Mouse (Mus musculus) heart, embryonic 16.5 days (tissue): Measurements from ENCODE around the gene Lrrc3b. TPM values are rescaled to one million over a fixed set of nuclear protein-coding genes. Genes with fewer than 3 reads are reported as not detected.

Source experiments
- ATAC-seq: fragments of 200-750 bp; cut with Nextera tagmentation; replicated peaks from 2 replicates; pipeline ENCODE4 v1.8.0; 2017; ENCODE audit warnings: moderate number of reproducible peaks; ENCODE audit not compliant: insufficient read depth, low FRiP score; ENCODE audit errors: extremely low read depth
- H3K27ac ChIP-seq: fragments of 300-500 bp; sonication (generic); 2 replicates; pipeline ENCODE4 v1.5.1; 2014; ENCODE audit warnings: mild to moderate bottlenecking, low read length, control low read depth, moderate library complexity
- H3K27me3 ChIP-seq: fragments of 300-500 bp; sonication (generic); 2 replicates; pipeline ENCODE4 v1.6.1; 2014; ENCODE audit warnings: low read length, mixed read lengths; ENCODE audit not compliant: control insufficient read depth, insufficient read depth
- H3K36me3 ChIP-seq: fragments of 300-500 bp; sonication (generic); 2 replicates; pipeline ENCODE4 v1.6.1; 2014; ENCODE audit not compliant: control insufficient read depth, insufficient read depth
- H3K4me1 ChIP-seq: fragments of 300-500 bp; sonication (generic); 2 replicates; pipeline ENCODE4 v1.6.1; 2014; ENCODE audit warnings: low read length, mixed read lengths; ENCODE audit not compliant: control insufficient read depth, insufficient read depth
- H3K4me2 ChIP-seq: fragments of 300-500 bp; sonication (generic); 2 replicates; pipeline ENCODE4 v1.6.1; 2014; ENCODE audit warnings: low read depth, mild to moderate bottlenecking, control low read depth, low read length
- H3K4me3 ChIP-seq: fragments of 300-500 bp; sonication (generic); 2 replicates; pipeline ENCODE4 v1.5.1; 2014; ENCODE audit warnings: mild to moderate bottlenecking, control low read depth, low read length
- H3K9ac ChIP-seq: fragments of 300-500 bp; sonication (generic); 2 replicates; pipeline ENCODE4 v1.6.1; 2014; ENCODE audit warnings: low read length, control low read depth
- H3K9me3 ChIP-seq: fragments of 300-500 bp; sonication (generic); replicated peaks from 2 replicates; pipeline ENCODE4 v1.6.1; 2016; ENCODE audit warnings: low read length; ENCODE audit not compliant: control insufficient read depth
- WGBS: fragments of 180-500 bp; shearing (Covaris S2); extraction: QIAGEN DNeasy Blood & Tissue Kit; methylation state at CpG from one replicate; pipeline ENCODE4 v1.1.7; 2014; 5-methylcytosine and 5-hydroxymethylcytosine counted together
- polyA plus RNA-seq: library from polyadenylated mRNA; unstranded; fragments of >200 nt; fragmentation: Nextera tagmentation; extraction: Ambion mirVana; gene quantifications from 2 replicates; pipeline ENCODE4 v1.2.1, GENCODE M21; 2015

Lrrc3b gene
- polyA plus RNA-seq, 1 experiment from 2014 or later, result 12.6 TPM

DNA sequence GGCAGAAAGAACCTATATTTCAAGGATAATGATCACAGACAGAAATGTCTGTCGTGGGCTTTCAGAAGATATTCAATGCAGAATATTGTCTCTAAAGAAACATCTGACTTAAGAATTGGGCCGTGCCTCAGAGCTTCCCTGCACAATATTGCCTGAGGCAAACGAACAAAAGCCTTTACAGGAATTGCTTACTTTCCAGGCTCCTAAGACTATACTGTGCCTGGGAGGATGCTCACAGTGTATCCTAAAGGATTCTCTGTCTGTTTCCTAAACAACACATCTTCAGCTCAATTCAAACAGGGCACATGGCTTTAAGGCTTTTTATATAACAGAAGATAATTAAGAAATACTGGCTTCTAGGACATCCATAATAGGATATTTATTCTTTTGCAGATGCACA, 79.7 kb downstream of the Lrrc3b start:
- no peaks in the 10 kb centered on the region for H3K36me3 ChIP-seq
- ATAC-seq, result no peak
- H3K9ac ChIP-seq, result no peak overlapping the region
- no peak overlapping the region for H3K4me2 ChIP-seq
- no peak overlapping the region for H3K27ac ChIP-seq
- no peaks in the 10 kb centered on the region for H3K9me3 ChIP-seq
- no peak overlapping the region for H3K4me3 ChIP-seq
- WGBS, result 80% methylated on average over 3 of the region's 3 CpGs
- no peaks in the 10 kb centered on the region for H3K27me3 ChIP-seq
- 0 out of 2 replicates have a peak, but pooled peaks cover 3% of the 10 kb centered on the region for H3K4me1 ChIP-seq

DNA sequence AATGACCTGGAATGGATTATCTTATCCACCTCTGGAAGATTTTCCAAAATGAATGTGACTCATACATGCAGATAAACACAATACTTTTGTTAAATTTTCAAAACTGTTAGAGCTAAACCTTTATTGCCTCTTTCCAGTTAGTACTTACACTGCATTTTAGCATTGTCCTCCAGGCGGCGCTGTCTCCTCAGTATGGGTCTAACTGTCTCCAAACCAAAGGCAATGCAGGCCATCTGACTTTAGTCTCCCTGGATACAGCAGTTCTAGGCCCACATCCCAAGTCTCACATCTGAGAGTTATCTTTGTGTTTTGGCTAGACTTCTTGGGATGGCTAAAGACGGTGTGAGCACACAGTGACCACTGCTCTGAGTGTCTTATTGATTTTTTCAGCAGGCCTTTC, 83.3 kb downstream of the Lrrc3b start:
- Histone ChIP-seq H3K9ac (no peak overlapping the region), H3K4me3 (no peak overlapping the region), H3K4me1 (0 out of 2 replicates have a peak, but pooled peaks cover 3% of the 10 kb centered on the region), H3K9me3 (no peaks in the 10 kb centered on the region), H3K36me3 (no peaks in the 10 kb centered on the region), H3K27ac (no peak overlapping the region), H3K4me2 (no peak overlapping the region), H3K27me3 (no peaks in the 10 kb centered on the region)
- no peak for ATAC-seq
- 19% methylated on average over 3 of the region's 3 CpGs for WGBS

DNA sequence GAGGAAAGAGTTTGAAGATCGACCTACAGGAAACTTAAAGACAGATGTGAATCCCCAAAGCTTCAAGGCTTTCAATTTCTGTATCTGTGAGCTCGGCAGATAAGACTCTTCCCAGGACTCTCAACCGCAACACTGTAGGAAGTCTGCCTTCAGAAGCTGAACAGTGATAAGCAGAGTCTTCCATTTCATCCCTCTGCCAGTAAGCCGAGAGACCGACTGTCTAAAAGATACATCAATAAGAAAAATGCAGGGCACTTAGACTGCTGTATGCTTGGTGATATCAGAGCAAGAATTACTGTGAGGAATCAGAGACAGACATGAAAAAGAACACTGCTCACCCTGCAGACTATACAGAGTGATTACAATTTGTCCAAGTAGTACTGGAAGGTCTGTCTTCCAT, 84.5 kb downstream of the Lrrc3b start:
- H3K36me3 ChIP-seq, result no peaks in the 10 kb centered on the region
- H3K9ac ChIP-seq, result no peak overlapping the region
- no peak overlapping the region for H3K27ac ChIP-seq
- H3K27me3 ChIP-seq, result no peaks in the 10 kb centered on the region
- H3K4me1 ChIP-seq, result 0 out of 2 replicates have a peak, but pooled peaks cover 3% of the 10 kb centered on the region
- H3K4me3 ChIP-seq, result no peak overlapping the region
- H3K9me3 ChIP-seq, result no peaks in the 10 kb centered on the region
- WGBS, result 13% methylated on average over 5 of the region's 5 CpGs
- no peak for ATAC-seq
- no peak overlapping the region for H3K4me2 ChIP-seq

DNA sequence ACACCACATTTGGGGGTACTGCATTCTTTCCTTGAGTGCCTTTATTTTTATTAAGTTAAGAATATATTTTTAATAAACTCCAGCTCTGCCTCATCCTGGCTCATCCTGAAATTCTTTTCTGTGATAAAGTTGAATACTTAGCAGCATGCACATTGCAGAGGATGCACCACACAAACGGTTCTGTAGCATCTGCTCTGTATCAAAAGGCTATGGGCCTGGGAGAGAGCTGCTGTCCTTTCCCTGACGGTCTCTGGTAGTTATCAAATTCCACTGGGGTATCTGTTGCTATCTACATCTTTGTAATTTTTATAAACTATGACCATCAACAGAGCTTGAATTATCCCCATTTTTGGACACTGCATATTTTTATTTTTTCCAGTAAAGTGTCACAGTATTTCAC, 105.7 kb downstream of the Lrrc3b start:
- Histone ChIP-seq H3K4me1 (no peaks in the 10 kb centered on the region), H3K4me3 (no peak overlapping the region), H3K9me3 (no peaks in the 10 kb centered on the region), H3K9ac (no peak overlapping the region), H3K4me2 (no peak overlapping the region), H3K27me3 (no peaks in the 10 kb centered on the region), H3K27ac (no peak overlapping the region), H3K36me3 (no peaks in the 10 kb centered on the region)
- ATAC-seq, result no peak
- WGBS, result 36% methylated on average over 2 of the region's 2 CpGs

DNA sequence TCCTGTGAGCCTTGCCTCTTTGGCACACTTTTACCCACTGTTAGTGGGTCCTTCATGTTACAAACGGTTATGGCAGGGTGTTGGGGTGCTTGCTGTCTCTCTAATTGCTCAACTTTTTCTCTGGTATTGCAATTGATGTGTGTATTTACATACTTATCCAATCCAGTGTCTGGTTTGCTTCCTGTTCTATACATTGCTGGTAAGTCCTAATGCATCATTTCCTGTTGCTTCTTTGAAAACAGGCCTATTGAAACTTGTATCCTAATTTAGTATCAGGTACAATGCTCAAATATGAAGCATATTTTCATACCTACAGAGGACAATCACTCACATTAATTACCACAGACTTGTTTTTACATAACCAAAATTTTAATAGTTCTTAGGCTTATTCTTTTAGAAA, 107.4 kb downstream of the Lrrc3b start:
- Histone ChIP-seq H3K4me2 (no peak overlapping the region), H3K4me1 (no peaks in the 10 kb centered on the region), H3K9ac (no peak overlapping the region), H3K4me3 (no peak overlapping the region), H3K9me3 (no peaks in the 10 kb centered on the region), H3K27ac (no peak overlapping the region), H3K27me3 (no peaks in the 10 kb centered on the region), H3K36me3 (no peaks in the 10 kb centered on the region)
- ATAC-seq, result no peak
- WGBS, result 31% methylated on average over 1 of the region's 1 CpGs

DNA sequence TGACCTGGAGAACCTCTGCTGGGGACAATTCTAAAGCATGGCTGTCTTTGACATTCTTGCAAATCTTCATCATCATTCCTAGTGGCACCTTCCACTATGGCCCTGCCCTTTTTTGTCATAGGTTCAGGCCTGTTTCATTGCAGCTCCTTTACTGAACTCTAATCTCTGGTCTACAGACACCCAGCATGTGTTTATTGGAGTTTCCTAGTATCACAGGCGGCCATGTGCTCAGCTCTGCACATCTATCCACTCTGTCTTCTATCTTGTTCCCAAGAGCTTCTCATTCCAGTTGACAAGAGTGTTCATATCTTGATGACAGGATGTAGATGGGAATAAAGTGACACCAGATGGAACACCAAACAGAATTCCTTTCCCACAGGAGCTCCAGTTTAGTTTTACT, 108.6 kb downstream of the Lrrc3b start:
- H3K4me1 ChIP-seq, result no peaks in the 10 kb centered on the region
- H3K36me3 ChIP-seq, result no peaks in the 10 kb centered on the region
- WGBS, result 59% methylated on average over 1 of the region's 1 CpGs
- no peak overlapping the region for H3K4me3 ChIP-seq
- no peak overlapping the region for H3K4me2 ChIP-seq
- H3K9me3 ChIP-seq, result no peaks in the 10 kb centered on the region
- H3K27ac ChIP-seq, result no peak overlapping the region
- H3K27me3 ChIP-seq, result no peaks in the 10 kb centered on the region
- no peak overlapping the region for H3K9ac ChIP-seq
- no peak for ATAC-seq

DNA sequence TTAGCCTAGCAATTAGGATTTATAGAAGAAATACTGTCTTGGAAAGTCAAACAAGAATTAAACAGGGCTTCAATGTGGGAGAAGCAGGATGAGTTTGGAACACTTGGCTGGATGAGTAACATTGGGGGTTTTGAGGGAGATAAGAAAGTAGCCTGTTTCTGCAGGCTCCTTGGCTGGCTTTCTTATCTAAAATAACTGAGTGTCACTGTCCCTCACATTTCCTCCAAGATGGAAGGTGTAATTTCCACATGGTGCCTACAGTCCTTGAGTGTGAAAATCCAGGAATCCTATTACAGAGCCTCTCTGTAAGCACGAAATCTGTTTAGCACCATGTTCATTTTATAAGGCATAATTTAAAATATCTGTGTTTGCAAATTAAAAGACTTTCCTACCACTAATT, 112.9 kb downstream of the Lrrc3b start:
- no peak for ATAC-seq
- H3K27ac ChIP-seq, result no peak overlapping the region
- H3K4me1 ChIP-seq, result no peaks in the 10 kb centered on the region
- H3K9ac ChIP-seq, result no peak overlapping the region
- no peak overlapping the region for H3K4me2 ChIP-seq
- H3K27me3 ChIP-seq, result no peaks in the 10 kb centered on the region
- no peaks in the 10 kb centered on the region for H3K9me3 ChIP-seq
- no peaks in the 10 kb centered on the region for H3K36me3 ChIP-seq
- WGBS, result 79% methylated on average over 1 of the region's 1 CpGs
- H3K4me3 ChIP-seq, result no peak overlapping the region

DNA sequence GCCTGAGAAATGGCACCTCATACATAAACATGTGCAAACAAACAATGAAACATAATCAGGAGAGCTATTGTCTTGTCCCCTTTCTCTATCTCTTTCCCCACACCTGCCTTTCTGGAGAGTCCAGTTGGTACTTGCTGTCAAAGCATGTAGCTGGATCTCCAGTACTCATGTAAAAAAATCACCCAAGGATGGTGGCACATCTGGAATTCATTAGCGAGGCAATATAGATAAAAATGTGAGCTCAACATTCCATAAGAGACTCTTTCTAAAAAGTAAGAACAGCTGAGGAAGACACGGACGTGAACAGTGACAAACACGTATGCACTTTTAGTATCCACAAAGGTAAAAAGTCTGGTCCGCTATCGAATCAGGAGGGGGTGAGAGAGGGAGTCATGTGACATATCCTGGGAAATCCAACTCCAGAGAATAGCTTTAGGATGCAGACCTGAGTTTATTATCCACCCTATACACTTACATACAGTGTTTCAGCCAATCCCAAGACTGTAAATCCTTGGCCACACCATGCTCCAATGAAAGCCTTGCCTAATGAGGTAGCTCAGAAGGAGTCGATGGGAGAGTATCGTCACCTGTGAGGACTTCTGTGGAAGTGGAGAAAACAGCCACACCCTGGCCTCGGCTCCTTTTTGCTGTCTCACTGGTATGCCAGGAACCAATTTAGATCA, 116.2 kb downstream of the Lrrc3b start:
- Histone ChIP-seq H3K27ac (no peak overlapping the region), H3K9me3 (no peaks in the 10 kb centered on the region), H3K4me3 (no peak overlapping the region), H3K36me3 (no peaks in the 10 kb centered on the region), H3K27me3 (no peaks in the 10 kb centered on the region), H3K4me1 (no peaks in the 10 kb centered on the region), H3K9ac (no peak overlapping the region), H3K4me2 (no peak overlapping the region)
- no peak for ATAC-seq
- WGBS, result 74% methylated on average over 9 of the region's 9 CpGs

DNA sequence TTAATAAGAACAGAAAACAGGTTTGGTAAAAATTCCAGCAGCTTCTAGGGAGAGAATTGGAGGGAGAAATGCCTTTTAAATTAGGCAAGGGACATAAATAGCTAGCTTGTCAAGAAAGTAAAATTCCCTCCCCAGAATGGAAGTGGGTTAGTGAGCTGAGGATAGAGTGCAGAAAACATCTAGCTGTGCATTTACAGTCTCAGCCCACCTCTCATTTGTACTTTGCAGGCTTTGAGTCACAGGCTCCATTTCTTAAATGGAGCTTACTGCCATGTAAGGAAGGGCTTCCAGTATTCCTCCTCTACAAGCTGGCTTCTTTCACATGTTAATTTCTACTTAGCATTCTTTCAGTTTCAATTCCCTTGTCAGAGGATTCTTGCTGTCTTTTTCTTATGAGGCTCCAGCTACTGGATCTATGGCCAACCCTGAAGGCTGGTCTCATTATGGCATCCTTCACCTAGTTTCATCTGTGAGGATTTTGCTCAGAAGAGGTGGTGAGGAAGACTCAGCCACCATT, 119.3 kb downstream of the Lrrc3b start:
- Histone ChIP-seq H3K4me2 (no peak overlapping the region), H3K27me3 (no peaks in the 10 kb centered on the region), H3K4me3 (no peak overlapping the region), H3K4me1 (no peaks in the 10 kb centered on the region), H3K36me3 (no peaks in the 10 kb centered on the region), H3K9ac (no peak overlapping the region), H3K9me3 (no peaks in the 10 kb centered on the region), H3K27ac (no peak overlapping the region)
- ATAC-seq, result no peak
